Mouse (Mus musculus): ENCODE measurements around the gene Unc80.

GRCm38 (mm10) chr1:66426073-66426472 lies 42.1 kb upstream of the Unc80 start:
- TF ChIP-seq CTCF (IDR thresholded peaks at IDR 0.05; ENCODE audit: extremely low read depth, insufficient read depth, low read length) (no peak), POLR2A (IDR thresholded peaks at IDR 0.05; ENCODE audit: extremely low read depth, insufficient read depth, low read length) (no peak)

Data from cortical plate, adult 2 months (tissue).